Mouse (Mus musculus): ENCODE measurements around the gene Gck.
"Not testable (repeated sequence)": the region's sequence is repeated elsewhere in the genome, so short reads cannot be mapped to it uniquely, and the experiment has no call there.

The Gck gene

DNA sequence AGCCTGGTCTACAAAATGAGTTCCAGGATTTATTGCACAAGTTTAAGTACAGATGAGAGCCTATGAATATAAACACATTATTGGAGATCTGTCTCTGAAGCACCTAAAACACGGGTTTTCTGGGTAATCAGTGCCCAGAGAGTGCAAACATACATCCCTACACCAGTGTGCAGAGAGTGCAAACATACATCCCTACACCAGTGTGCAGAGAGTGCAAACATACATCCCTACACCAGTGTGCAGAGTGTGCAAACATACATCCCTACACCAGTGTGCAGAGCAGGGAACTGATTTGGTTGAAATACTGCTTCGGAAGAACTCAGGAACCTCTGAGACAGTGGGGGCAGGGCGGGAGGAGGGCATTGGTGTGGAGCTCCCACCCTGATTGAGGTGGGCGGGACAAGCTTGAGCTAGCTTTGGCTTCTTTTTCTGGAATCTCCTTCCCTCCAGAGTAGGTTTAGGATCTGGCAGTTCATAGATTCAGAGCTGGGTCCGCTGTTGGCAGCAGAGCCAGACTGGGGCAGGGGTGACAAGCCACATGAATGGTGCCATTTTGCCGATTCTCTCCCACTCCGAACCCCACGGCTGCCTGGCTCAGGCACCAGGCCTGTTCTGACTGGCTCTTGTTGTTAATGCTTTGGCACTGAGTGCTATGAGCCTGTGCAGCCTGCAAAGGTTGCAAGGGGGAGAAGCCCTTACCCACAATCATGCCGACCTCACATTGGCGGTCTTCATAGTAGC is 43.9 kb downstream of the Gck start:
- DNase-seq, result no peak

DNA sequence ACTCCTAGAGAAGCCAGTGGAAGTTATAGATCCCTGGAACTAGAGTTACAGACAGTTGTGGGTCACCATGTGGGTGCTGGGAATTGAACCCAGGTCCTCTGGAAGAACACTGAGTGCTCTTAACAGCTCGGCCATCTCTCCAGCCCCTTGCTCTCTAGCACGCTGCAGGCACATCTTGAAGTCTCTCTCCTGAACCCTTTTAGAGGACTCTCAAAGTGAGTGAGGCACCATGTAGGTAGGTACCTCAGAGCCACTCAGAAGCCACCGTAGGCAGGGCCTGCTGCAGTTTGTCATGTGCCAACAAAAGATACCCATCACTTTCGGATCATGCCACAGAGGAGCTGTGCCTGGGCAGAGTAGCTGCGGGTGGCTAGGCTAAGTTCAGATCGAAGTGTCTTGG is 45.0 kb downstream of the Gck start:
- DNase-seq, result no peak

DNA sequence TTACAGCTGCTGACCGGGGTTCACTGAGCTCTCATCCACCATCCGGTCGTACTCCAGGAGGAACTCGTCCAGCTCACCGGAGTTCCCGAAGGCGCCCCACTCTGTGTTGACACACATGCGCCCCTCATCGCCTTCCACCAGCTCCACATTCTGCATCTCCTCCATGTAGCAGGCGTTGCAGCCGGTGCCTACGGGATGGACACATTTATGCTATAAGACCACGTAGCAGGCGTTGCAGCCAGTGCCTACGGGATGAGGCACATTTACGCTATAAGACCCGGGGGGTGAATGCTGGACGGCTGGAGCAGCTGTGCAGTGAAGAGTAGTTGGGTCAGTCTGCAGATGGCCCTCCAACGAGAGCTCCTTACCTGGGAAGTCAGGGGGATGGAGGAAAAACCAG is 45.5 kb downstream of the Gck start:
- DNase-seq, result no peak

DNA sequence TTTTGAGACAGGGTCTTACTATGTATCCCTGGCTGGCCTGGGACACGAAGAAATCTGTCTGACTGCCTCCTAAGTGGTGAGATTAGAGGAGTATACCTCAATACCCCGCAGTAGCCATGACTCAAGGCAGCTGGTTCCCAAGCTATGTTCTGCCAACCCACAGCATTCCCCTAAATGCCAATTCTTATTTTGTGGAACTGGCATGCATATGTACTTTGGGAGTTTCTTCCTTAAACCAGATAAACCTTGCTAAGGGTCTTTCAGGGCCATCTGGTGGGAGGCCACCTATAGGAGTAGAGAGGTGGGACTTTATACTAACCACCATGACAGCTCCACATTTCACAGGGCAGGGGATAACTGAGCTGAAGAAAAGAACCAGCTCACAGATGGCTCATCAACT is 46.0 kb downstream of the Gck start:
- DNase-seq, result no peak

DNA sequence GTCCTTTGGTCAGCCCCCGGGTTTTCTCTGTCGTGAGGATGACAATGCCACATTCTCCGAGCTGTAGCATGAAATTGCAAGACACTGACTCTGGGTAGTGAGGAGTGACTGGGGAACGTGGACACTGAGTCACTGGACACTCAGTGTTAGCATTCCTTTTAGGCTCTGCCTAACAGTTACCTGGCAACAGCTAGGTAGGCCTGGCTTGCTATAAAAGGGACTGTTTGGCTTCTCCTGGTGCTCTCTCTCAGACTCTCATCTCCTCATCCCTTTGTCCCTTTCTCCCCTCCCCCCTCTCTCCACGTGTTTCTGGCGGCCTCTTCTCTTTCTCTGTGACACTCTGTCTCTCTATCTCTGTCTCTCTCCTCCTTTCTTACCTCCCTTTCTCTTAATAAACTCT is 47.5 kb downstream of the Gck start:
- DNase-seq, result no peak

DNA sequence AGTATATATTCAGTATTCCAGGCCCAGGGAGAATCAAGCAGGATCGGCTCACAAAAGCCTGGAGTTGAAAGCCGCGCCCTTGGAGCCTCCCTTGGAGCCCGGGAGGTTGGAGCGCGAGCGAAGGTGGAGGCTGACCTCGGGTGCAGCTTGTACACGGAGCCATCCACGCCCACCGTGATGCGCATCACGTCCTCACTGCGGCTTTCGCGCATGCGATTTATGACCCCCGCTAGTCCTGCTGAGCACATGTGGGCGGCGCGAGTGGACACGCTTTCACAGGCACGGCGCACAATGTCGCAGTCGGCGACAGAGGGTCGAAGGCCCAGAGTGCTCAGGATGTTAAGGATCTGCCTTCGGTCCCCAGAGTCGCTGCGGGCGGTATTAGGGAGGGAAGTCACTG is 47.9 kb downstream of the Gck start:
- DNase-seq, result no peak

DNA sequence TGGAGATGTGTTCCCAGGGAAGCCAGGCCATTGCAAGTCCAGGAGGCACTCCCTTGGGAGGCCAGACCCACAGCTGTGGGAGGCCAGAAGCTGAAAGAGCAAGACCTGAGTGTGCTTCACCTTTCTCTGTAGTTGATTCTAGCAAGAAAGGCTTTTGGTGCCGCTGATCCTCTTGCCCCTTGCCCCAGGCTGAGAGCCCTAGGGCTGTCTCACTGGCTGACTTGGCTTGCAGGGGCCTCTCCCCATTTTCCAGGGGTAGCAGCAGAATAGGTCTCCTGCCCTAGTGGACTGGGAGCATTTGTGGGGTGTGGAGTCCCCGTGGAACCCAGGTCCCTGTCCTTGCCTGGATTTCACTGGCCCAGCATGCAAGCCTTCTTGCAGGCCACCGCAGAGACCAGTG is 48.6 kb downstream of the Gck start:
- no peak for DNase-seq

DNA sequence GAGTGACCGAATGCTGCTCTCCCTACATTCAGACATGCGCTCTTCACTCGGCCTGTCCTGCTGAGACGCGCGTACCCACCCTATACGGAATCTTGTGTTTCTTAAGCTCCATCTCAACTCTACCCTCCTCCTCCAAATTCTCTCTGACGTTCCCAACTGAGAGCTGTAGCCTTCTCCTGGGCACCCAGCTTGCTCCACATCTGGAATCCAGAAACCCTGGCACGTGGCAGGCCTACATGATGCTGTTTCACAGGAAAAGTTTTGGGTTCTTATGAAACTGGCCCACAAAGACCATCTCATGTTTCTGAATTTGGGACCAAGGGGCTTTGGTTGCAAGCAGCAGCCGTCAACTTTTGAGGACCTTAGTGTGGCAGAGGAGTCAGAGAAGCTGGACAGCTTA is 50.6 kb downstream of the Gck start:
- DNase-seq, result no peak

DNA sequence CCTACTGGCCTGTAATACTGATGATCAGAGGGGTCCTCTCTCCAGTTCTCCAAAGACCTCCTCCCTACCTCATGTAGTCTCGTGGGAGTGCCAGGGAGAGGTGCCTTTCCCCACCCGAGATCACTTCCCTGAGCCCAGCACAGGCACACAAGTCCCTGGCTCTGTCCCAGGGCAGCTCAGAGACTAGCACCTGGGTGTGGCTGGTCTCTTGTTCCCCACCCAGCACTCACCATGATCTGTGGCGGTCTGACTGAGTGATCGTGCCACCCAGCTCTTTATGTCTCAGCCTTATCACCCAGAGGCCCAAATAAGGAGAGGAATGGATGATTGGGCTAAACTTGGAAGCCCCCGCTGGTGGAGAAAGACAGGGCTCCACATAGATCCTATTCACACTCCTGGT is 51.4 kb downstream of the Gck start, which contains the start of gene Myl7:
Gene Myl7, minus strand, starts transcription at position 252 of the 400 bp plus-strand sequence.
- DNase-seq, result no peak

DNA sequence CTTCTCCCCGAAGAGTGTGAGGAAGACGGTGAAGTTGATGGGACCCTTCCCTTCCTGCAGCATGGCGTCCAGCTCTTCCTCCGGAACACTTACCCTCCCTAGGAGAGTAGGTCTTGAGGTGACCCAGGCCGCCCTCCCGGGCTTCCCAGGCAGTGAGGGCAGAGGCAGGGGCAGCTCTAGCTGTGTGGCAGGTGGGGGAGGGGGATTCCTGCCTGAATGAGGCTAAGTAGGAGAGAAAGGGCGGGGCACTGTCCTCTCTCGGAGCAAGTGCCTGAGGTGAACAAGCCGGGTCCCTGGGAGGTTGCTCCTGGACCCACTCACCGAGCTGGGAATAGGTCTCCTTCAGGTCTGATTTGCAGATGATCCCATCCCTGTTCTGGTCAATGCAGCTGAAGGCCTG is 52.0 kb downstream of the Gck start:
- DNase-seq, result no peak

DNA sequence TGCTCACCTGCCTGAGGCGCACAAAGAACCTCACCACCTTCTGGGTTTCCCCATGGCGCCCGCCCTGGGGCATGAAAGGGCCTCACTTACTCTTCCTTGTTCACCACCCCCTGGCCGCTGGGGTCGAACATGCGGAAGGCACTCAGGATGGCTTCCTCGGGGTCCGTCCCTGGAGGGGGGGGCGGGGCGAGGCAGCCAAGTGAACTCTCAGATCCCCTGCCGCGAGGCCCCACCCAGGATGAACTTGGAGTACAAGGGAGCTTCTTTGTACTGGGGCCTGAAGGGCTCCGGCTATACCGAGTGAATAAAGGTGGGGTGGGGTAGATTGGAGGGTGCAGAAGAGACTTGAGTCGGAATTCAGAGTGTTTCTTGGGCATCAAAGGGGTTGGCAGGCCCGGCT is 52.7 kb downstream of the Gck start:
- DNase-seq, result no peak

DNA sequence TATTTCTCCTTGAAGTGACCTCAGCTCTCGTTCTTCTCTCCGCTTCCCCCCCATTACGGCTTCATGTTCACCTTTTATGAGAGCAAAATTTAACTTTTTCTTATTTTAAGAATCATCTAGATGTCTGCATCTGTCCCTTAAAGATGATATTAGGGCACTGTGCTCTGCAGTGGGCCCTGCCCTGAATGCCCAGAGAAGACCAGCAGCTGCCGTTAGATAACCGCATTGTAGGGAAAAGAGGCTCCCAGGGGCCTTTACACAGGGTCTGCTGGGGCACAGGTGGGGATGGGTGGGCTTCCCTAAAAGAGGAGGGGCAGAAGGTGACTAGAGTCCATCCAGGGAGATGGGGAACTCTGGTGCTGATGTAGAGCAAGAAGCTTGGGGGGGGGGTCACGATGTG is 56.1 kb downstream of the Gck start:
- no peak for DNase-seq

DNA sequence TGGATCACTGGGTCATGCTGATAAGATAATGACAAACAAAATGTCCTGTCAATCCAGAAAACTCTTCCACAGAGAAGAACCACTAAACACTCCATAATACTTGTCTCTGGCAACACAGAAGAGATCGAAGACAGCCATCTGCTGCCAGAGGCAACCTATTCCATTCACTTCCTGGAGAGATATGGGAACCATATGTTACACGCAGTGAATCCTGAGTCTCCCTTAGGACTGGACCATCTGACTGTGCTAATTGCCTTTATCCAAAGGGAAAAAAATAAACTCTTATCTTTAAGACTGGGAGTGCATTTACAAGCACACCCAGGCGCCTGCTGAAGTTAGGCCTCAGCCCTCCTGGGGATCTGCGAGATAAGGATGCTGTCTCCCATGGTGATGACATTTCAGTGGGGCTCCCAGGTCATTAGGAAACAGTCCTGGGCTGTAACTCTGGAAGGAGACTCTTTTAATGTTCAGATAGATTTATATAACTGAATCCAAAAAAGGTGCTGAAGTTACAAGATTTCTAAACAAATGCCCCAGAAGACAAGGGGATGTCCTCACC is 57.0 kb downstream of the Gck start:
- no peak for DNase-seq

DNA sequence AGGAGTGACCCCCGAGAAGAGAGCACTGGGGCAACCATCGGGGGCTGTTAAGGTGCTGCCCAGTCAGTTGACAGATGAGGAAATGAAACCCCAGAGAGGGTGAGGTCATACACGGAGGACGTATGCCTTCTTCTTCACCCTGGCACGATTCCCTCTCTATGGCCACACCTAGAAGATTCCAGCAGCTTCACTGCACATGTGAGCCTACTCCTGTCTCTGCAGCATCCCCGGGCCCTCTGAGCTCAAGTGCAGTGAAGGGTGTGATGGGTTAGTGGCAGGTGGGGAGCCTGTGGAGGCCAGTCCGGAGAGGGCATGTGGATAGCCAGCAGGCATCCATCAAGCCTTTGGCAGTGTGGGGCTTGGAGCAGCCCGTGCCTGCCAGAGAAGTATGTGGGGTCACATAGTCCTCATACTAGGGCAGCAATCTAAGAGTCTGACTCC is 57.7 kb downstream of the Gck start:
- peak; percentile 31 for DNase-seq

DNA sequence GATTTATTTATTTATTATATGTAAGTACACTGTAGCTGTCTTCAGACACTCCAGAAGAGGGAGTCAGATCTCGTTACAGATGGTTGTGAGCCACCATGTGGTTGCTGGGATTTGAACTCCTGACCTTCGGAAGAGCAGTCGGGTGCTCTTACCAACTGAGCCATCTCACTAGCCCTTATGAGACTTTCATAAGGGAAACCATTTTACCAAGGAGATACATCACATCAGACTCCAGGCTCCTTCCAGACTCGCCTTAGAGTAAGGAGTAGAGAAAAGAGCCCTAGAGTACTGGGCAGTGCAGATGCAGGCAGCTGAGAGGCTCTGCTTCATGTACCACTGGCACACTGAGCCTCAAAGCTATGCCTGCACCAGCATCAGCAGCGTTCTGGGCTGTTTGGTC is 61.3 kb downstream of the Gck start:
- DNase-seq, result not testable (repeated sequence)

DNA sequence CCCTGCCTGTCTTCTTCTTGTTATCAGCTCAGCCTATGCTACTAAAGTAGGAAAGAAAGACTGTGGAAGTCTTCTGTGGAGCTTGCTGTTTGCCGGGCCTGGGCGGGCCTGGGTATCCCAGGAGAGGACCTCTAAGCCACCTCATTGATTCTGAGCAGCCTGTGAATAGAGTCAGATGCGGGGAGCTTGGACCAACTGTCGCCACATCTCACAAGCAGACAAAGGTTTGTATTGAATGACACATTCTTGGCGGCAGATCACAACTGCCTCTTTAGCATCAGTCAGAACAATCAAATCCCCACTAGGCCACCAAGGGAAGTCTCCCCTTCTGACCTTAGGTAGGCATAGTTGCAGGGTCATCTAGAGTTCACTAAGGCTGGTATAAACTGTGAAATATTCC is 62.6 kb downstream of the Gck start:
- no peak for DNase-seq

DNA sequence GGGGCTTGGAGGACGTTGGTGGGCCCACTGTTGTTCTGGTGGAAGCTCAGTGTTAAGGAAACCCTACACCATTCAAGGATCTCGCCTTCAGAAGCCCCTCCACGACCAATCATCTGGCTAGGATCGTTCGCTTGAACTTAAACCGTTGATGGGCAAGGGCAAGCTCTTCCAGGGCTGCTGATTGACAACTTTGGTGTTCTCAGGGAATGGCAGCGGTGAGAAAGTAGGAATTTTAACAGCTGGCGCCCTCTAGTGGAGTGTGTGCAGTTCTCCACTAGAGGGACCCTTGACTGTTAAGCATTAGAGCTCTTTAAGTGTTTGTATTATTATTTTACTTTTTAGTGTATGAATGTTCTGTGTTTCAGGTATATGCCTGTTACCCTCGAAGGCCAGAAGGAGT is 63.7 kb downstream of the Gck start:
- peak; percentile 65 for DNase-seq

DNA sequence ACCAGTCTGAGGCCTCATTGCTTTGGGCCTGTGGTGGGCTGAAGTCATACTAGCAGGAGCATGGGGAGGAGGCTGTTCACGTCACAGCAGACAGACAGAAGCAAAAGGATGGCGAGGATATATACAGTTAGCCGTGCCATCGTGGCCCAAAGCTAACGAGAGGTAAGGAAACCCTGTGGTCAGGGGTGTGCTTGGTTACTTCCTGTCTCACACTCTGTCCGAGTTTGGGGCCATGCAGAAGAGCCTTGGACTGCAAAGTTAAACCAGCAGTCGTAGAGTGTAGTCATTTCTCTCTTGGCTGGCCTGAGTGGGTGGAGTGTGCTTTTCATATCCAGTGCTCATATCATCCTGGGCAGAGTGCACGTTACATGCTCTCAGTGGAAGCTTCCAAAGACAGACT is 67.4 kb downstream of the Gck start:
- DNase-seq, result no peak

DNA sequence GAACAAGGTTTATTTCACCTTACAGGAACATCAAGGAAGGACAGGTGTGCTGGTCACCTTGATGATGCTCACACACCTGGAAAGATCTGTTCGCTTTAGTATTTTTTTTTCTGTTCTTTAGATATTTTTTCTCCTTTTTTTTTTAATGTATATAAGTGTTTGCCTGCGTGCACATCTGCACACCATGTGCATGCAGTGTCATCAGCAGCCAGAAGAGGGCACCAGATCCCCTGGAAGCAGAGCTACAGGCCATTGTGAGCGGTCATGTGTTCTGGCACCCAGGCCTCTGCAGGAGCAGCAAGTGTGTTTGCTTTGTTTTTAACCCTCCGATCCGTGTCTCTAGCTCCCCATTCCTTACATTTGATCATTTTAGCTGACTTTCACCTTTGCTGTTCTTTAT is 70.0 kb downstream of the Gck start:
- peak; percentile 68 for DNase-seq

DNA sequence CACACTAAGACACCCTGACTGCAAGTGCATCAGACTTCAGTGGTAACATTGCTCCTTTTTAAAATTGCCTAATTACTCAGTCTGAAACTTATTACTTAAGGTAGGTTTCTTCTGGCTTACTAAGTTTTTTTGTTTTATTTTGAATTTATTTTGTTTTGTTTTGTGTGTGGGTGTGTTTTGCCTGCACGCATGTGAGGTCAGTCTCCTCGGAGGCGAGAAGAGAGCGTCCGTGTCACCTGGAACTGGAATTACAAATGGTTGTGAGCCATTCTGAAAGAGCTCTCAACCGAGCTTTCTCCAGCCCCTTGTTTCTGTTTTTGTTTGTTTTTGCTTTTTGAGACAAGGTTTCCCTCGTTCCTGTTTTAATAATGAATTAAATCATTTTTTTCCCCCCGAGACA is 71.2 kb downstream of the Gck start:
- DNase-seq, result no peak

DNA sequence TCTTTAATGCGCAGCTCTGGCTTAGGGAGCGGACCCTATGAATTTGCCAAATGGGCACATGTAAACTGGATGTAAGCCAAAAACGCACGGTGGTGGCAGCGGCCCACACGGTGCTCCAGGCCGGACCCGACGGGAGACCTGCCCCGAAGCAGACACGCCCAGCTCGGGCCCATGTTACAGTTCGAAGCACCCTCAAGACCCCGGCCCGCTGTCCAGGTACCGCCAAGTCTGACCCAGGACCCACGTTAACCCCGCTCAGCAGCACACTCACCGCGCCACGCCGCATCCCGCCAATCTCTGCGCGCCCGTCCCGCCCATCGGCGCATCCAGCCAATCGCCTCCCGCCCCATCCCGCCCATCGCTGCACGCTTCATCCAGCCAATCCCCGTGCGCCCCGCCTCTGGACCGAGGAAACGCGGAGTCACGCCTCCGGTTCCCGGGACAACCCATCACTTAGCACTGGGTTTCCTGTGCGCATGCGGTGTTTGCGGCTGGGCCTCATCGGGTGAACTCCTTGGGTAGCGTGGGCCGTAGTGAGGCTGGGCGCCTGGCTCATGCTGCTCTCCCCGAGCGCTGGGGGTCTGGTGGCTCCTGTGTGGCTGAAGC is 71.9 kb downstream of the Gck start, which contains the start of gene Pold2:
Gene Pold2, minus strand, starts transcription at position 372 of the 606 bp plus-strand sequence.
- DNase-seq, result peak; percentile 98

DNA sequence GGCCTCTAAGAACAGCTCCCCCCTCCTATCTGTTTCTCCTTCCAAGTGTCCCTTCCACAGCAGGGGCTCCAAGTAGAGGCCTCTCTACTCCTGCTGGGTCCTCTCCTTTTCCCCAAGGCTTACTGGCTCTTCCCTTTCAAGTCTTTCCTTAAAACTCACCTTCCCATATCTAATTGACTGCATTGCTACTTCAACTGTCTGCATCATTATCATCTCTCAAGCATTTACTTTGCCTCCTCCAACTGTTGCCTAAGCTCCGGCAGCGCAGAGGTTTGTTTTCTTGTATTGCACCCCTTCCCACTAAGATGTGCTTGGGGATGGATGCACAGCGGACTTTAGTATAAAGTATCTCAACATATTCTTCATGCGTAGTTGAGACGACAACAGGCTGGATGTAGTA is 72.5 kb downstream of the Gck start:
- no peak for DNase-seq

DNA sequence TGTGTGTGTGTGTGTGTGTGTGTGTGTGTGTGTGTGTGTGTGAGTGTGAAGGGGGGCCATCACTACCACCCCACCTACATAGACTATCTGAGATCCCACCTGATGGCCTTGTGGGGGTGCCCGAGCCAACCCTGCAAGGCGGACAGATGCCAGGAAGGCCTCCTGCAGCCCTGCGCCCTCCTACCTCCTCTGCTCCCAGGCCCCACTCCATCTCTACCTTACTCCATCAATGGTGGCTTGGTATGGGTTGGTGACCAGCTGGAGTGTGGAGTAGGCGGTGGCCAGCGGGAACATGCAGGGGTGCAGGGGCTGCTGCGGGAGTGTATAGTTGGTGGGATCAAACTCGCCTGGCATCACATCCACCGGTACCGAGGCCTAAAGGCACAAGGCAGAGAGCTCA is 76.7 kb downstream of the Gck start:
- DNase-seq, result no peak

DNA sequence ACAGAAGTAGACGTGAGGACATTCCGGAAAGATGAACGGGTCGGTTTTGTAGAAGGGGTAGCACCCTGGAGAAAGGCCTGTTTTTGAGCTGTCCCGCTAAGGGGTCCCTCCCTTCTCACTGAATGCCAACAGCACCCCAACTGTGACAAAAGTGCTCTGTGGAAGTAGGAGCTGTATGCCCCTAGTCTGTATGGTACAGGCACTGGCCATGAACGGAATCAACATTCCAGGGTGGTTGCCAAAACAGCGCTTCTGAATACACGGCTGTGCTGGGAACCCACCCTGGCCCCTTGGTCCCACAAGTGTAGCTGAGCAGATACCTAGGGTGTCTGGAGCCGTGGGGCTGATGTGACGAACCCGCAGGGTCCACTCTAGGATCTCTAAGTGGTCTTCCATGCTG is 77.2 kb downstream of the Gck start:
- DNase-seq, result no peak

DNA sequence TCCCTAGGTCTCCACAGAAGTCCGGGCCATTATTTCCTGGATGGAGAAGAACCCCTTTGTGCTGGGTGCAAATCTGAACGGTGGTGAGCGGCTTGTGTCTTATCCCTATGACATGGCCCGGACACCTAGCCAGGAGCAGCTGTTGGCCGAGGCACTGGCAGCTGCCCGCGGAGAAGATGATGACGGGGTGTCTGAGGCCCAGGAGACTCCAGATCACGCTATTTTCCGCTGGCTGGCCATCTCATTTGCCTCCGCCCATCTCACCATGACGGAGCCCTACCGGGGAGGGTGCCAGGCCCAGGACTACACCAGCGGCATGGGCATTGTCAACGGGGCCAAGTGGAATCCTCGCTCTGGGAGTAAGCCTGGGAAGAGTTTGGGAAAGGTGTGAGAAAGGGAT is 79.8 kb downstream of the Gck start:
- DNase-seq, result no peak
